Mouse (Mus musculus) heart, postnatal 0 days (tissue): ENCODE measurements around the gene Elavl2. TPM values are rescaled to one million over a fixed set of nuclear protein-coding genes. Genes with fewer than 3 reads are reported as not detected.
A peak's percentile ranks its signal among the peaks of the same experiment; 100 is the strongest.

Experiments used
- ATAC-seq: fragments of 200-750 bp; cut with Nextera tagmentation; 2 replicates; pipeline ENCODE4 v1.8.0; 2017; ENCODE audit warnings: low read depth, moderate number of reproducible peaks, moderate library complexity; ENCODE audit not compliant: insufficient read depth
- DNase-seq: peaks from one replicate; pipeline ENCODE4 v3.0.0-alpha.2; 2016; ENCODE audit warnings: low spot score
- H3K27ac ChIP-seq: fragments of 300-500 bp; sonication (generic); 2 replicates; pipeline ENCODE4 v1.5.1; 2014; ENCODE audit warnings: low read depth, mild to moderate bottlenecking
- H3K27me3 ChIP-seq: fragments of 300-500 bp; sonication (generic); 2 replicates; pipeline ENCODE4 v1.6.1; 2014; ENCODE audit warnings: low read length, mixed read lengths; ENCODE audit not compliant: control insufficient read depth, insufficient read depth
- H3K36me3 ChIP-seq: fragments of 300-500 bp; sonication (generic); replicated peaks from 2 replicates; pipeline ENCODE4 v1.6.1; 2014; ENCODE audit warnings: low read length, mixed read lengths; ENCODE audit not compliant: control insufficient read depth, insufficient read depth
- H3K4me1 ChIP-seq: fragments of 300-500 bp; sonication (generic); 2 replicates; pipeline ENCODE4 v1.6.1; 2014; ENCODE audit warnings: antibody characterized with exemption; ENCODE audit not compliant: control insufficient read depth, insufficient read depth
- H3K4me2 ChIP-seq: fragments of 300-500 bp; sonication (generic); 2 replicates; pipeline ENCODE4 v1.6.1; 2014; ENCODE audit warnings: low read depth, mild to moderate bottlenecking, low read length, moderate library complexity
- H3K4me3 ChIP-seq: fragments of 300-500 bp; sonication (generic); 2 replicates; pipeline ENCODE4 v1.5.1; 2014; ENCODE audit warnings: low read depth, low read length
- H3K9ac ChIP-seq: fragments of 300-500 bp; sonication (generic); replicated peaks from 2 replicates; pipeline ENCODE4 v1.6.1; 2014; ENCODE audit warnings: low read depth, low read length, mixed read lengths
- H3K9me3 ChIP-seq: fragments of 300-500 bp; sonication (generic); replicated peaks from 2 replicates; pipeline ENCODE4 v1.6.1; 2016; ENCODE audit warnings: low read length; ENCODE audit not compliant: control insufficient read depth
- CTCF ChIP-seq: IDR thresholded peaks from 2 replicates; pipeline ENCODE4 v1.5.1; 2016; ENCODE audit warnings: antibody characterized with exemption, control low read depth, low read depth
- EP300 ChIP-seq: IDR thresholded peaks from 2 replicates; pipeline ENCODE4 v1.6.1; 2016; ENCODE audit warnings: antibody characterized with exemption, low read depth
- WGBS: fragments of 180-500 bp; shearing (Covaris S2); extraction: QIAGEN DNeasy Blood & Tissue Kit; methylation state at CpG from one replicate; pipeline ENCODE4 v1.1.7; 2014; 5-methylcytosine and 5-hydroxymethylcytosine counted together
- polyA plus RNA-seq: library from polyadenylated mRNA; unstranded; fragments of >200 nt; fragmentation: Nextera tagmentation; extraction: Ambion mirVana; gene quantifications from 2 replicates; pipeline ENCODE4 v1.2.1, GENCODE M21; 2015
- total RNA-seq: library from RNA; depleted of rRNA; stranded (reverse); fragments of >200 nt; gene quantifications from 2 replicates; pipeline ENCODE4 v1.2.3, GENCODE M21; 2014; ENCODE audit warnings: low replicate concordance; rRNA removed

Elavl2 gene
- total RNA-seq (not detected in 2 replicates), polyA plus RNA-seq (1.00 and 1.2 TPM in 2 replicates)

DNA sequence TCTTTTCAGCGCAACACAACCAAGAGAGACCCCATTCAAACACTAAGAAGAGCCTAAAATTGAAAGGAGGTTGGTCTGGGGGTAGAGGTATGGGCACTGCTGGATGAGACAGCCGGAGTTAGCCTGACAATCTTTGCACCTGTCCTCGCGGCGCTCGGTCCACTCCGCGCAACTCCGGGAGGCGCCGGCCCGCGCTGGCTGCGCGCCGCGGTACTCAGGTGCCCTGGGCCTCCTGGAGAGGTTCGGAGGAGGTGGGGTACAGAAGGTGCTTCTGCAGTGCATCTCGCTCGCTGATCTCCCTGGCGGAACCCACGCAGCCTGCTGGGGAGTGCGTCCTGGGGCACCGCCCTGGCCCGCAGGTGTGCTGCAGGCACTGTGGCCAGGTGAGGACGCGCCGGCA, at the start of gene Elavl2:
Gene Elavl2, minus strand, starts transcription at position 363 of the 400 bp plus-strand sequence.
- H3K4me1 ChIP-seq, result no peaks in the 10 kb centered on the region
- peak within 1 kb of the TSS; percentile 26 for H3K4me3 ChIP-seq
- H3K9me3 ChIP-seq, result no peaks in the 10 kb centered on the region
- H3K9ac ChIP-seq, result no peak within 1 kb of the TSS
- ATAC-seq (no peak), DNase-seq (no peak)
- 2% methylated on average over 28 of the region's 28 CpGs for WGBS
- no peak within 1 kb of the TSS for H3K27ac ChIP-seq
- no peak for TF ChIP-seq CTCF
- TF ChIP-seq EP300, result no peak
- H3K4me2 ChIP-seq, result peak within 1 kb of the TSS; percentile 53
- H3K27me3 ChIP-seq, result peaks cover 22% of the 10 kb centered on the region
- no peaks in the 10 kb centered on the region for H3K36me3 ChIP-seq

DNA sequence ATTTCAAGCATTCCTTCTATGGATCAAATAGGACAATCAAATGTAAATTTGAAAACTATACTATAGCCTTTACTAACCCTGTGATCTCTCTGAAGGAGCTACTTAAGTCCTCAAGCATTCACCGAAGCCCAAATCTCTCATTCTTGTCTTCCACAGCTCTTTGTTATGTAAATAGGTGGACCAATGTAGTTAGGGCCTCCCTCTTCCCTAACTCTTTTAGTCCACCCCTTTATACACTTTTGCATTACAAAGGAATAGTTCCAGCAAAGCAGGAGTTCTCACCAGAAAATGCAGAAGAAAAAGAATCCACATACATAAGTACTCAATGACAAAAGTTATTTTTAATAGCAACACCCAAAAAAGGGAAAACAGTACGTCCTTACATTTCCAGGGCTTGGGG, 47.3 kb upstream of the Elavl2 start:
- WGBS, result 58% methylated on average over 2 of the region's 2 CpGs
- H3K9me3 ChIP-seq, result no peaks in the 10 kb centered on the region

DNA sequence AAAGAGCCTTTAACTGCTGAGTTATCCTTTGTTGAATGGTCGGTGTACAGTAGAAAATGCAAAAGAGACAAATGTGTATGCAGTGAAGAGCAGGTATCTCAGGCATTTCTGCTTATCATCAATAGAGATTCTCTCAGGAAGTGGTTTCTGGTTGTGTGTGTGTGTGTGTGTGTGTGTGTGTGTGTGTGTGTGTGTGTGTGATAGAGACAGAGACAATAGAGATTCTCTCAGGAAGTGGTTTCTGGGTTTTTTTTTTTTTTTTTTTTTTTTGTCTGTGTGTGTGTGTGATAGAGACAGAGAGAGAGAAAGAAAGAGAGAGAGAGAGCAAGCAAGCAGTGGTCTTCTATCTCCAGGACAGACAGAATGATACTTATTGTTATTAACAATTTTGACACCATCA, 15.0 kb upstream of the Elavl2 start:
- DNase-seq (no peak), ATAC-seq (no peak)
- Histone ChIP-seq H3K27me3 (no peaks in the 10 kb centered on the region), H3K9ac (no peak overlapping the region), H3K4me2 (no peak overlapping the region), H3K4me3 (no peak overlapping the region), H3K4me1 (no peaks in the 10 kb centered on the region), H3K9me3 (no peaks in the 10 kb centered on the region), H3K27ac (no peak overlapping the region), H3K36me3 (no peaks in the 10 kb centered on the region)
- 70% methylated on average over 1 of the region's 1 CpGs for WGBS
- TF ChIP-seq CTCF, result no peak
- no peak for TF ChIP-seq EP300

More for the DNA sequence above, 47.3 kb upstream of the Elavl2 start:
- H3K4me1 ChIP-seq, result no peaks in the 10 kb centered on the region
- H3K4me2 ChIP-seq, result no peak overlapping the region
- DNase-seq (no peak), ATAC-seq (no peak)
- H3K27me3 ChIP-seq, result no peaks in the 10 kb centered on the region
- H3K27ac ChIP-seq, result no peak overlapping the region
- no peaks in the 10 kb centered on the region for H3K36me3 ChIP-seq
- no peak overlapping the region for H3K9ac ChIP-seq
- TF ChIP-seq CTCF (no peak), EP300 (no peak)
- H3K4me3 ChIP-seq, result no peak overlapping the region

DNA sequence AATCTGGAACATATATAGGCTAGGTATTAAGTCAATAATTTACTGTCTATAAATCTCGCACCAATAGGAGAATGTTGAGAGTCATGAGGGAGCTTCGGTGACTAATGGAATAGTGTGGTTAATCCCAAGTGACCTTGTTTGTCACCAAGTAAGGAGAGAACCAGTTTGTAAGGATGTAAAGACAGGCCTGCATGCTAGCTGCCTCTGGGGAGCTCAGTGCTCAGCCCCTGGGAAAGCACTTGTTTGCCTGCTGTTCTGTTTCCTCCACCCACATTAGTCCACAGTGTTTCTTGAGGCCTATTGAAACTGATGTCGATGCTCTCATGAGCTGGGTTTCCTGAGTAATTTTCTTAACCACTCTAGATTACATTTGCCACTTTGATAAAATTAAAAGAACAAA, 4.5 kb upstream of the Elavl2 start:
- Histone ChIP-seq H3K4me1 (no peaks in the 10 kb centered on the region), H3K9ac (no peak overlapping the region), H3K4me3 (no peak overlapping the region), H3K9me3 (no peaks in the 10 kb centered on the region), H3K36me3 (no peaks in the 10 kb centered on the region), H3K27me3 (peaks cover 8% of the 10 kb centered on the region; the same call in 1 of the 2 replicates), H3K27ac (no peak overlapping the region), H3K4me2 (no peak overlapping the region)
- DNase-seq (no peak), ATAC-seq (no peak)
- WGBS, result 64% methylated on average over 3 of the region's 3 CpGs
- TF ChIP-seq EP300, result no peak
- no peak for TF ChIP-seq CTCF

DNA sequence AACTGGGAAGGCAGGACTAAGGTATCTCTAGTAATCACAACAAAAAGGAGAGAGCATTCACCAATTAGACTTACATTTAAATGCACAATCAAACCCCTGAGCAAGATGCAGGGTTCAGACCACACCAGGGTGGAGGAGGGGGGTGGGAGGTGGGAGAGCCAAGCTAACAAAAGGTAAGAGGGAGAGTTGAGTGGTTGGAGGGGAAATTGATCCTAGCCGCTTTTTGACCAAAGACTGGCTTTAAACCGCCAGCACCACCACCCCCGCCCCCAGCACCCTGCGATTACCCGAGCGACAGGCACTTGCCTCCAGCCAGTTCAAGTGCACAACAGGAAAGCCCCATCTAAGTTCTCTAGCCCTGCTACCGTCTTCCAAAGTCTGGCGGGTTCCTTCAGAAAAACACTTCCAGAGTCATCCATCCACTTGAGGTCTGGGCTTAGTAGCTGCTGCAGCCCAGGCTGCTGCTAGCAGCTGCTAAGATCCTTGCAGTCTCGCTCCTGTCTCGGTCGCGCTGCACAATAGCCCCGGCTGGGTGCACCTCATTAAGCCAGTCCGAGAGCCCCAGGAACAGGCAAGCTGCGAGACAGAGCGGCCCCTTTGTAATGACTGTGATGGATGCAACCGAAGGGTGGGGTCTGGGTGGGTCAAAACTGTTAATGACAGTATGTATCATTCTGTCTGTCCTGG, 932 bp downstream of the Elavl2 start:
- H3K4me2 ChIP-seq, result peak overlapping the region; percentile 53
- H3K36me3 ChIP-seq, result no peaks in the 10 kb centered on the region
- H3K4me3 ChIP-seq, result peak overlapping the region; percentile 23
- H3K27ac ChIP-seq, result no peak overlapping the region
- peaks cover 22% of the 10 kb centered on the region for H3K27me3 ChIP-seq
- no peak for ATAC-seq
- 1% methylated on average over 17 of the region's 17 CpGs for WGBS
- DNase-seq, result no peak
- no peak overlapping the region for H3K9ac ChIP-seq
- no peaks in the 10 kb centered on the region for H3K9me3 ChIP-seq
- TF ChIP-seq EP300 (no peak), CTCF (no peak)
- H3K4me1 ChIP-seq, result no peaks in the 10 kb centered on the region
